Mouse (Mus musculus) urinary bladder, adult 18-20 months (tissue): ENCODE results near the gene Npc2.

ENCODE experiments used
- DNase-seq, 2 experiments: peaks; one replicate each; pipeline ENCODE4 v3.0.0; 2022; ENCODE audit warnings: low spot score in 2 of 2, mixed read lengths in 2 of 2

Gene Npc2

DNA sequence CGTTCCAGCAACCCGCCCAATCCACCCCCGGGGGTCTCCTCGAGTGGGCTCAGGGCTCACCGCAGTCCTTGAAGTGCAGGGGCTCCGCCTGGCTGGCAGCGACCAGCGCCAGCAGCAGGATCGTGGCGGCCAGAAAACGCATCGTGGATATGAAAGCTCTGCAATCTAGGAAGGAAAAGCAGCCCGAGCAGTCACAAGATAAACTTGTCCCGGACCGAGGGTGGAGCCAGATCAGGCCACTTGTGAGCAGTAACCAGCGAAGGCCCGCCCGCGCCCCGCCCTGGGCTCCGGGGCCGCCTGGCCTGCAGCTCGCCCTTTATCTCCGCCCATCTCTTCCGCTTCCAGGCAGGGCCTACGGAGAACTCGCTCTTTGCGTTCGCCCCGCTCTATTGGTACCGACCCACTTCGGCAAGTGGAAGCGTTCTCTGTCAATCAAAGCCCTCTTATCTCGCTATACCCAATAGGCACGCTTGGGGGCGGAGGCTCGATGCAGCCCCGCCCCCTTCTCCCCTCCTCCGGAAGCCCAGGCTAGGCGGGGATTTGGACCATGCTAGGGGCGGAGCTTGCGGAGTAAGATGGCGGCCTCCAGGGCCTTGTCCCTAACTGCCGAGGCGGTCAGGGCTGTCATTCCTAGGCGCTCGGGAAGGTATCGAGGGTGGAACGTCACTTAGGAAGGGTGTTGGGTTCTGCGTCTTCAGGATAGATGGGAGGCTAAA is at the start of gene Npc2, which contains the start of gene Isca2:
Gene Npc2 (minus strand): TSS at position 427 of the 716 bp plus-strand sequence.
Gene Isca2 (plus strand): TSS at position 526 of the 716 bp plus-strand sequence.
- DNase-seq: peak; percentile 83 to 99

DNA sequence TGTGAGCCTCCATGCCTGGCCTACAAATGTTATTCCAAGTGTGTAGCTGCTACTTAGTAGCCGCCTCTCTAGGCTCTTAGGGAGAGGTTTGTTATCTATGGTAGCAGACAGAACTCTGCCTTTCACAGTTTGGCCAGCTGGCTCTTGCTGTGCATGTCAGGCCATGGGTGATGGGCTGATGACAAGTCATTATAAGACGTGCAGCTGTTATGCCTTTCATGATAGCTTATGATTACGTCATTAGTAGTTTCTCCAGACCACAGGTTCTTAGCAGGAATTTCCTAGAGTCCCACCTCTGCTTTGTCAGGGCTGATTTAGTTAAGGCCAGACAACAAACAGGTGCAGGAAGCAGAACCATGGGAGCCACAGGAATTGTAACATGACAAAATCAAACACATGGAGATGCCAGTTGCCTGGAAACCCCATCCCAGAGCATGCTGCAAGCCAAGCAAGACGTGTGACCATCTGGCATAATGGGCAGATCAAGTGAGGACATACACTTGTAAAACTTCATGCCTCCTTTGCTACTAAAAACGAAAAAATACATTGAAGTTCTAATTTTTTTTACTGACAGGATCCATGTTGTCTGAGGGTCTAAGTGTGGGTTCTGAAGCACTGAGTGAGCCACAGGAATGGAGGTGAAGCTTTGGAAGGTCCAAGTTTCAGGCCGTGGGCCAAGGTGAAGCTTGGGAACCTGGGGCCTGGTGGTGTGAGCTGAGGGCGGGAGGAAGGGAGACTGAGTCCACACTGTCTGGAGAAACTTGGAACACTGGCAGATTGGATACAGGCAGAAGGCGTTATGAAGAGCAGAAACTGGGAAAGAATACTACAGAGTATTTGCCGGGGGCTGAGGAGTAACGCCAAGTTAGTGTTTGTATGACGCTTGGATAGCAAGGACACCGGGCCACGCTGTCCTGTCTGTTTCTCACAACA is 46.5 kb upstream of the Npc2 start:
- no peak for DNase-seq

DNA sequence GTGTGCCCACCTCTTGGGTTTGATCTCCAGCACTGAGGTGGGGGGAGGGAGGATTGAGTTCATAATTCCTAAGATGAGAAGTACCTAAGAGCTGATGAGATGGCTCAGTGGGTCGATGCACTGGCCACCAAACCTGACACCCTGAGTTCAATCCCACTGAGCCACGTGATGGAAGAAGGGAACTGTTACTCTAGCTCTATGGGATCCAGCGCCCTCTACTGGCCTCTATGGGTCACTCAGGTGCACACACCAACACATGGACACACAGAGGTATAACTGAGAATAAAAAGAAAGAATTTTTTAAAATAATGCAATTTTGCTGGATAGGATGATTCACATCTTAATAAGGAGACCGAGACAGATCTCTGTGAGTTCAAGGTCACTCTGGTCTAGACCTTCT is 45.5 kb upstream of the Npc2 start:
- no peak for DNase-seq

DNA sequence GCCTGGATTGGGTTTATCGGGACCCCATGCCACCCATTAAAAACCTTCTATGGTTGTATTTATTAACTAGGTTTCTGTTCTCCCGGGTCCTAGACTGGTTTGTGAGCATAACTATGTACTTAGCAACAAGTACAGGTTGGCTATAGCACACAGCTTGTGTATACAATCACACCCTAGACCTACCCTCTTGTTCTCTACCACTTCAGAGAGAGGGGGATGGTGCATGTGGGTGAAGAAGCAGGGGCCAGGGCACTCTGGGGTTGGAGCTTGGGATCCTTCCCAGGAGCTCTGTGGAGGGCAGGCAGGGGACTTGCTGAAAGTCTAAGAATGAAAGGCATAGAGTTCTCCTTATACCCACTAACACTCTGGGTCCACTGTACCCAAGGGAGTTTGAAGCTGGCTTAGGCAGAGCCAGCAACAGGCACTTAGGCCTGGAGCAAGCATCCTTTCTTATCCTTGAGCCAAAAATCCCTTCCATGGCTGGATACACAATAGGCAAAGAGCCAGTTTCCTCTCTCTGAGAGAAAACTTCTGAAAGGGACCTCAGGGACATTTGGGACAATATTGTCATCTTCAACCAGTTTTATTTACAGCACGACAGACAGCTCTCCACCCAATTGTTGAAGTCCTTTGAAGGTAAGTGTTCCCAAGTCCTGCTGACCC is 41.8 kb upstream of the Npc2 start:
- DNase-seq: no peak

DNA sequence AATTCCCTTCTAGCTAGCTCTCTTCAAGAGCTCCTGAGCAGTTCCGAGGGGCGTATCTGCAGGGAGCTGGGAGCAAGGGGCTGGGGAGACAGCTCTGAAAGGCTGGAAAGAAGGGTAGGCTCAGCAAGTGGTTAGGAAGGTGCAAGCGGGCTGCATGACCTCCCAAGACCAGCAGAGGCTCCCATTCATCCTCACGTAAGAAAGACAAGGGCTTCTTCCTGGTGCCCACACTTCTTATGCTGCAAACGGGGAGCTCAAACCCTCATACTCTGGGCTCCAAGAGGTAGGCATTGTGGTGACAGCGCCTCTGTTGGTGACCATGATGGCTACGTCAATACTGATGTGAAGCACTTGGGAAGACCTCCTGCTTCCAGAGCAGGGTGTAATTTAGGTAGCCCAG is 40.8 kb upstream of the Npc2 start:
- no peak for DNase-seq

DNA sequence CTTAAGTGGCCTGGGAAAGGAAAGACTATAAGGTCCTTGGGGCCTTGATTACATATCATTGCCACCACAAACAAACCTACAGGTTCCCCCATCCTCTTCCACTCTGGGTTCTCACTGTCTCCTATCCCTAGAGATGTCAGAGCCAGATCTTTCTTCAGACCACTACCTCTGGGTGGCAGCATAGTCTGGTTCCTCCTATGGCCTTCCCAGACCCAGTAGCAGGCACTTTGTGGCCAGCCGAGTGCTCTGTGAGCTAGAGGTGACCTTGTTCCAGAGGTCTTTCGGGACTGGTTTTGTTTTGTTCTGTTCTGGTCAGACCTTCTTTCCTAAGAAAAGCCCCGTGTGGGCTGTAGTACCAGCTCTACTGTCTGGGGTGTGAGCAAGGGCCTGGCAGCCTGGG is 39.1 kb upstream of the Npc2 start:
- DNase-seq: no peak

DNA sequence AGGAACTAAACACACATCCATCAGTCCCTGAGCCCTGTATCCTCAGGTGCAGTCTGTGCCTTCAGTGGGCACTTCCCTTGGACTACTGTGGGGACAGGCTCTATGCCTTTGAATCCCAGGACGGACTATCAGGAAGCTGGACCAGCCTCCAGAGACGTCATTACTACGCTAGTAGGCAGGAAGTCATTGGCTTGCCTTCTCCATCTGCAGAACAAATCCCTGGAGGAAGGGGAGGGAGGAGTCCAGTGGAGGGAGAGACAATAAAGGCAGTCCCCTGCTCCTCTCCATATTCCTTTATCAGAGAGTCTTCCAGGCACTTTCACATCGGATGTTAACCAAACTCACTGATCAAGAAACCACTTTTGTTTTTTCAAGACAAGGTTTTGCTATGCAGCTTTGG is 38.6 kb upstream of the Npc2 start:
- no peak for DNase-seq

DNA sequence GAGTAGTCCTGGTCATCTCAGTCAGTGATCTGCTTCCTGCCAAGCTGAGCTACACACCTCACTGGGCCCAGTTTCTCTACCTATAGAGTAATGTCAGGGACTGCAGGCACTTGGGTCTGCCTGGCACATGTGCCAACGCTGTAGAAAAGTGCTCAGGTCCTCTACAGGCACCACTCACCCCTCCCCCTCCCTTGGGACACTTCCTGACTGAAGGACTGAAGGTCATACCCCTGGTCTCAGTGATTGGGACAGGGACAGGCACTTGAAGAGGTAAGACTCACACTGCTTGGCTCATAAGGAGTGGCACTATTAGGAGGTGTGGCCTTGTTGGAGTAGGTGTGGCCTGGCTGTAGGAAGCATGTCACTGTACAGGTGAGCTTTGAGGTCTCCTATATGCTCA is 37.9 kb upstream of the Npc2 start:
- DNase-seq: no peak

DNA sequence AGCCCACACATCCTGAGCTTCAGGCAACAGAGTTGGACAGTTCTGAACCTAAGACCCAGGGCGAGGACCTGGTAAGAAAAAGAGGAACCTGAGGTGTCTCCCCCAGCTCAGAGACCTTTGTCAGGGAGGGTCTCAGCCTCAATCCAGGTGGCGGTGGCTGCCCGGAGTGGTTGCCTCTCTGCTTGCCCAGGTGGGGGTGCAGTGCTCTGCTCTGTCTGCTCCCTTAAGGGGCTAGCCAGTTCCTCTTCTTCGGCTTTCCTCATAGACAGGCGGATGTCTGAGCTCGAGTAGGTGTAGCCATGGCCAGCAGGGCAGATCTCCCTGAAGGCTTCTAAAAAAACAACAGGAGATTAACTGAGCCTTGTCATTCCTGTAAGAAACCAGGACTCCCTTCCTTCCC is 36.1 kb upstream of the Npc2 start:
- DNase-seq: no peak

DNA sequence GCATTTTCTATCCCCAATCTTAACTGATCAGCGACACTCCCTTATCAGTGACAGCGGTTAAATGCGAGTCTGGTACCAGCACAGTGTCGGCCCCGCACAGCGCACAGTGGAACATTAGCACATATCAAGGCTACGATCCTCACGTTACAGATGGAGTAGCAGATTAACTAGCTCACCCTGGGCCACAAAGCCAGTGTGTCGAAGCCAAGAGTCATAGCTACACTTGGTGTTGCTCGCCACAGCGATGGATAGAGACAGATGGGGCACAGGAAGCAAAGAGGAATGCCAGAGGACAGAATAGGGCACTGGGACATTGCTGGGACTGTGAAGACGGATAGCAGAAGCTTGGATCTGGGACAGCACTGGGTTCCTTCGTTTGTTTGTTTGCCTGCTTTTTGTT is 34.4 kb upstream of the Npc2 start:
- DNase-seq: no peak

DNA sequence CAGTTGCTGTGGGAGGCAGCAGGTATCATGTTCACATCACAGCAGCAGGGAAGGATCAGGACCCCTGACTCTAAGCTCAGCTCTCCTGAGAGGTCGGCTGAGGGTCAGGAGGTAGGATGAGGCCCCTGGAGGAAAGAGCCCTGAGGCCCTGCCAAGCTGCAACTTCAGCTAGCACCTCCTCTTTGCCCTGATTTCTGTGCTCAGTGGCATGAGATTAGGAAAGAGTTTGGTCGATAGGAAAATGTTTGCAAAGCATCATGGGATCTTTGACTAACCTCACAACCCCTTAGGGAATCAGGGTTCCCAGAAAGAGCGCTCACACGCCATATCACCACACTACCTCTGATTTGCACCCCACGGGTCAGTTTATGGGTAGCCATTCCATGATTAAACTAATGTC is 33.8 kb upstream of the Npc2 start:
- DNase-seq: no peak

DNA sequence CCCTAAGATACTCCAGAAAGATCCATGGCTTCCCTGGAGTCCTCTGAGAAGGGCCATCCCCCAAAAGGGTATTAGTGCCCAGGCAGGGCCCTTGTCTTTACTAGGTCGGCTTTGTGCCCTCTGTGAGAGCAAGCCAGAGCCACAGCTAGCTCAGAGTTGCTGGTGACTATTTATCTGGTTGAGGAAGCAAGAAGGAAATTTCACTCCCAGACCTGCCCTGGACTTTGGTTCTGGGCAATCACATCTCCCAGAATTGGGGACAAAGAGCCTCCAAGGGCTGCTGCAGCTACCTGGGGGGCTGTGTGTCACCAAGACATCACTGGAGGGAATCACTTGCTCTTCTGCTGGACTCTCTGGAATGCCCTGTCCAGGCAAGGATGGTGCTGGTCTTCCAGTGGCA is 33.1 kb upstream of the Npc2 start:
- DNase-seq: no peak

DNA sequence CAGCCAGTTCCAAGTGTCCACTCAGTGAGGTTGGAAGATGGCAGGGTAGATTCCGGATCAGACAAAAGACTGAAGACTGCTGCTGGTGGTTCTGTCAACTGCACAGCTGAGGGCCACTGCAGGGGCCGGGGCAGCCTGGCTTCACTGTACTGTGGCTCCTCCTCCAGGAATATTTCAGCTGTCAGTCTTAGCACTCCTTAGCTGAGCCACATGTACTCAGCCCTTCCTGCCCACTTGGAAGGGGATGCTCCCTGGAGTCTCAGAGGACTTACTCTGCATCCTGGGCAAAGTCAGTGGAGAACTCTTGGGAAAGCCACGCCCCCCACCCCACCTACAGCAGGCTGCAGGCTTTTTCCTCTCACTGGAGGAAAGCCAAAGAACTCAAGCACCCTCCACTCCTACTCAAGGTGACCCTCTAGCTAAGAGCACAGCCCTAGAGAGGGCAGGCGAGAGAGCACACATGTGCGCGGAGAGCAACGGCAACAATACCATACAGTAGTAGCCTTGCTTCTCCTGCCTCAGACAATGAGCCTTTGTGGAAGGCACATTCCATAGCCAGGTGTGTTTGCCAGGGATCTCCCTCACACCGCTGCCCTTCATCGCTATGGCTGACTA is 32.4 kb upstream of the Npc2 start:
- no peak for DNase-seq

DNA sequence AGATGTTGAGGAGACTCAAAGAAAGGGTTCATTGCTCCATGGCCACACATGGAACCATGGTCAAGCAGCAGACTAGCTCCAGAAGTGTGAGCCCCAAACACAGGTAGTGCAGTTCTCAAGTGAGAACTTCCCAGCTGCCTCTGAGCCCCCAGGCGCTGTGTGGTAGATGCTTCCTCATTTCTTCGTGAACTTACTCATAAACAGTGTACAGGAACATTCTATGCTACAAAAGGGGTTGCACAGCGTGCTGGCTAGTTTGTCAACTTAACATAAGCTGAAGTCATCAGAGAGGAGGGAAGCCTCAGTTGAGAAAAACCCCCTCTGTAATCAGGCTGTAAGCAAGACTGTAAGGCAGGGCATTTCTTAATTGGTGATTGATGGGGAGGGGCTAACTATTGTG is 29.7 kb upstream of the Npc2 start:
- DNase-seq: no peak

DNA sequence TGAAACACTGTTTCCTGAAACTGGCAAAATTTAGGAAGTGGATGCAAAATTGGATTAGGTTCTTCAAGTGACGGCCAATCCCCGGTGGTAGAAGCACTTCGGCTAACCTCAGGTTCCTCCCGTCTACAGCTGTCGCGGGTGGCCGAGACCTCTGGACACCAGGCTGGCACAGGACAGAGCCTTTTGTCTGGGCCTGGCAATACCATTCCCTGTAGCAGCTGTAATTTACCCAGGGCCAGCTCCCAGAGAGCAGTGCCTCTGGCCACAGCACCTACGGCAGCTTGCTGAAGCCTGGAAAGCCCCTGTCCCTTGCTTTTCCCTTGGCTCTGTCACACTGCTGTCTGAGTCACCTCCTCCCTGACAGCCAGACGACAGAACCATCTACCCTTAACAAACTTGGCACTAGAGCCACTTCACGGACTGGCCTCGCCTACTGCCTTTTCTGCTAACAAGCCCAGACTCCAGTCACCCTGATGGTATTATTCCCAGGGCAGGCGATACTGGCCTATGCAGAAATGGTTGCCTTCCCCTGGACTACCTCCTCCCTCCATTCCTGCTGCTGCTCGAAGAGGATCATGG is 28.7 kb upstream of the Npc2 start:
- no peak for DNase-seq

DNA sequence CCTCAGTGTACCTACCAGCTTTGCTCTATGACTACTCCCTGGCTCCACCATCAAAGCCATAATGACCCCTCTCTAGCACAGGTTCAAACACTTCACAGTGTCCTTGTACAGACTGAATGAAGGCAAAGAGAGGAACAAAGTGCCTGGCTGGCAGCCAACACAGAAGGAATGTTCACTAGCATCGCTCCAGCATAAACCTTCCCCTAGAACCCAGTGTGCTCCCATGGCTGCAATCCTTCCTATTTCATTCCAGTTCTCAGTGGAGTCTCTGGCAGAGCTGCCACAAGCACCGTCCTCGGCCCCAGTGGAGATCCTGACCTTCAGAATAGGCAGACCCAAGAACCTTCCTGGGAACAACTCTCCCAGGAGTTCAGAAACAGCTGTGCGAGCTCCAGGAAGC is 27.5 kb upstream of the Npc2 start:
- no peak for DNase-seq

DNA sequence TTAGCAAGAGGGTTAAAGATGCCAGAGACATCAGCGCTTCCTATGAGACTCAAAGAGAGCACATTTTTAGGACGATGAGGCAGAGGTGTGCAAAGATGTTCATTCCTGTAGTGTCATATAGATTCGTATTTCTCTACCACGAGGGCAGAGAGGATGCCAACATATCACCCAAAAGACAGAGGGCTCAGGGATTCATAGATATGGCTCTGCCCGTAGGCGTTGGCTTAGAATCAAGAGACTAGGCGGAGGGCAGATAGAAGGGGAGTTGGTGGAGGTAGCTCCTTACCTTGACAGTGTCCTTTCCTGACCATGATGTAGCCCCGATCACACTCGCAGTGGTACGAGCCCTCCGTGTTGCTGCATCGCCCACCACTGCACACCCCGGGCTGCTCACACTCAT is 26.1 kb upstream of the Npc2 start:
- DNase-seq: no peak

DNA sequence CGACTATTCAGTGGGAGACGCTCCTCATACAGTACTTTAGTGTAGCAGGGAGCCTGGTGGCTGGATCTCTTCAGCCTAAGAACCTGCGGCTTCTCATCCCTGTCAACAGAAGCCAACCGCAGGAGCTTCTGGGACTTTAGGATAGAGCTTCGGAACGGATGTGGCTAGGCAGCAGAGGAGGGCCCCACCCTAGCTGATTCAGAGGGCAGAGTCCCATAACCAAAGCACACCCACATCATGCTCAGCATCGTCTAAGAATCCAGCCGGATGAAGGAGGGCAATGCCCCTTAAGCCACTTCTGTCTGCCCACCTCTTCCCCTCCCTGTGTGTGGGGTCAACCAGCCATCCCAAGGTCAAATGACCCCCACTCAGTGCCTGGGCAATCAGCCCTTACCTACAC is 21.7 kb upstream of the Npc2 start:
- DNase-seq: no peak

DNA sequence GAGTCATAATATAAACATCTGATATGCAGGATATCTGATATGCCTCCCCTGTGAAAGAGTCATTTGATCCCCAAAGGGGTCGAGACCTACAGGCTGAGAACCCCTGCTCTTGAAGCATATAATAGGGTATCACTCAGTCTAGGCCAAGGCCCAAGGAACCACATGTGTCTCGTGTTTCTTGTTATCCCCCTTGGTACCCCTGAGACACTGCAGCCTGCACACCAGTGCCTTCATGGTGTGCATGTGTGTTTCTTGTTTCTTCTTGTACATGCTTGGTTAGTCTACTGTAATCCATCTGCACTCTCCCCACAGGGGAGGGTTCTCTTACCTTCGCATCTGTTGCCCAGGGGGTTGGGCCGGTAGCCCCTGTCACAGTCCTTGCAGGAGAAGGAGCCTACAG is 19.7 kb upstream of the Npc2 start:
- no peak for DNase-seq

DNA sequence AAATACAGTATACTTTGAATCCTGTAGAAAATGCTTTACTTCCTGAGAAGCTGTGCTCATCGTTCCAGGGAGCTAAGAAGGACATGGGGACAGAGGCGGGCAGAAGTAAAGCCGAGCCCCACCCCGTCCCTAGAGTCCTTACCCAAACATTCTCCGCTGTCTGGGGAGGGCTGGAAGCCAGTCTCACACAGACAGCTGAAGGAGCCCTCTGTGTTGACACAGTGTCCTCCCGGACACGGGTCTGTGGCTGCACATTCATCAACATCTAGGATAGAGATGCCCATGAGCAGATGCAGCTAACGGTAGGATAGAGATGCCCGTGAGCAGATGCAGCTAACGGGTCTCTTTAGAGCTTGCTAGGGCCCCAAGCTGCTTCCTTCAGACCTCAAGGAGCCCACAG is 17.9 kb upstream of the Npc2 start:
- no peak for DNase-seq

DNA sequence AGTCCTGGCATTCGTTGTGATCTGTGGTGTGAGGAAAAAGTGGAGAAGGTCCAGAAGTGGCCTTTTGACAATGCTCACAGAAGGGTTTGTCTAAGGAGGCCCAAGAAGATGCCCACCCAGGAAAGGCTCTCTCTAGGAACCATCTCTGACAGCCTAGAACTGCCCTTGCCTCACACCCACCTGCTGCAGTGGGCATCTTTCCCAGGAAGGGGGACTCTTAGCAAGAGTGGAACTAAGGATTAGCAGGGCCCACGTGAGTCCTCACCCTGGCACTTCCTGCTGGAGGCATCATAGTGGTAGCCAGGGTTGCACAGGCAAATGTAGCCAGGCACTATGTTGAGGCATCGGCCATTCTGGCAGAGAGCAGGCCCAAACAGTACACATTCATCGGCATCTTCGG is 13.1 kb upstream of the Npc2 start:
- no peak for DNase-seq
